Mouse (Mus musculus): Measurements from ENCODE around the gene Bcorl1.
"Not testable (repeated sequence)": the region's sequence is repeated elsewhere in the genome, so short reads cannot be mapped to it uniquely, and the experiment has no call there.

The Bcorl1 gene

DNA sequence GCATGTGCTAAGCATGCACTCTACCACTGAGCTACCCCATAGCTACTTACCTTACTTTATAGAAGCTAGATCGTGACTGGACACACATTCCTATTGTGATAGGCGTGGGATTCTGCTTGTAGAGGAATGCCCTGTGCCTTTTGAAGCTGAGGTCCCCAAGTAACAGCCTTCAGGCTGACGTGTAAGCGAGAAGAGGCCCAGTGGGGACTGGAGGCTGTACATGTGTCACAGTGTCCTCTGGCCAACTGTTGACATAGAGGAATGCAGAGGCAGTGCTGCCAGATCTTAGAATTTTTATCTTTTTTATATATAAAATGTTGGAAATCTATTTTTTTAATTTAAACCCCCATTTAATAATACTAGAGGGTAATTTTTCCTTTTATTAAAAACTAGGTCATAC, 58.8 kb downstream of the Bcorl1 start:
- no peak for DNase-seq

DNA sequence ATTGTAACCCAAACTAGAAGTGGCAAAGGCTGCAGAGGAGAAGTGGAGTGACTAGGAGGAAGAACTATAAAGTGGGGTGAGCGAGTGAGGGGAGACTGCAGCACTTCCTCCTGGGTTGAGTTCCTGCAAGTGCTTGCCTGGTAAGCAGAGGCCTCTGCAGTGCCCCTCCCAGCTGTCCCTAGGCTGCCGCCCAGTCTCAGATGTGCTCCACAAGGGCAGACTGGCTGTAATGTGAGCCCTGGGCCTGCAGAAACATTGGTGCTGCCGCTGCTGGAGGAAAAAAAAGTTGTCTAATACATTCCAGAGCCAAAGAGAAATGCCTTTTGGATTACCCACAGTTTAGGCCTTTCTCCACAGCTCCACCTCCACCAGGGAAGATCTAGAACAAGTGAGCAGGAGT, 64.0 kb downstream of the Bcorl1 start:
- DNase-seq: no peak

DNA sequence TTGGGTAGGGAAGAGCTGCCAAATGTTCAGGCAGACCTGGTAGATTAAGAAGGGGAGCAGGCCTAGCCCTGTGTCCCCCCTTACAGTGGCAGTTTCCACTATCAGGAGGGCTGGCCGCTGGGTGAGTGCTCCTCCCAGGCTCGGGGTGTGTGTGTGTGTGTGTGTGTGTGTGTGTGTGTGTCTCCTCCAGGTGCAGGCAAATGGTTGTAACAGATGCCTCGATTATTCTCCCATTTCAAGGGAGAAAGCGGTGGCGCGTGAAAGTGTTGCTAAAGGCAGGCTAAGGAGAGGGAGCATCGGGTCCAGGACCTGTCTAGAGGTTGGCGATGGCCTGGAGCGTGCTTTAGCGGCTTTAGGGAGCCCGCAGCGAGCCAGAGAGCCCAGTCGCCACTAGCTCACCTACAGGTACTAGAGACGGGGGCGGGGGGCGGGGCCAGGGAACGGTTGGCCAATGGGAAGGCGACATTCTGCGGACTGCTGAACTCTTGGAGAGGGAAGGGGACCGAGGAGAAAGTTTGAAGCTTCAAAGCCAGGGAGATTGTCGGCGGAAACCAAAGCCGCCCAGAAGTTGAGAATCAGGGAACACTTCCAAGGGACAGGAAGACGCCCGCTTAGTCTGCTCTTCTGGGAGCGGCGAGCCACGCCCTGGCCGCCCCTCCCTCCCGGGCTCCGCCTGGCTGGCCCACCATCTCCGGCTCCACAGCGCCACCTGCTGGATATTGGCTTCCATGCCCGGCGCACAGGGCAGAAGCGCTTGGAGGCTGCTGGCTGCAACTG, 68.6 kb downstream of the Bcorl1 start:
- DNase-seq: peak; percentile 81 to 94

DNA sequence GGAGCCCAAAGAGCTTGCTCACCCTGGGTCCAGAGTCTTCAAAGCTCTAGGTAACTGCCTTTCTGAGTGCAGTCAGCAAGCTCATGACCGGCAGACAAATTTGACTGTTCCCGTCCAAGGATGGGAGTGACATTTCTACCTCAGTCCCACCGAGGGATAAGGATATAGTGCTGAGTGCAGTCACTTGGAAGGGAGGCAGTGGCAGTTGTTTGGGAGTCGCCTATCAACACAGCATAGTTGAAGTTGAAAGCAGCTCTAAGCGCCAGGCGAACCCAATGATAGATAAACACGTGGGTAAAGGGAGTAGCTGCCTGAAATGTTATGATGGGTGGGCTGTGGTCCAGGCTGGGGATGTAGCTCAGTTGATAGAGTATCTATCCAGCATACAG, 69.2 kb downstream of the Bcorl1 start:
- no peak for DNase-seq

DNA sequence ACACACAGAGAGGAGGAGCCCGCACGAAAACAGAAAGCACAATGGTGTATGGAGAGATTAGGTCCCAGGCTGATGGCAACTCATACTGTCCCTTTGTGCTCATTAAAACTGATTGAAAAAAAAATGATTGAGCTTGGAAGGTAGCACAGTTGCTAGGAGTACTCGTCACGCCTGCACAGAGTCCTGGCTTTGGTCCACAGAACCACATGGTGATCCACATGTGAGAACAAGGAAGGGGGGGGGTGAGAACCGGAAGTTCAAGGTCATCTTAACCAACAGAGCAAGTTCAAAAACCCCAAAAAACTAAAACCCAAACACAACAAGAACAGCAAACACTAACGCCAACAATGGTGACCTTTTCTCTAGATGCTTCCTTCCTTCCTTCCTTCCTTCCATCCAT, 71.5 kb downstream of the Bcorl1 start:
- peak in 1 of 2 experiments; percentile 32 for DNase-seq

DNA sequence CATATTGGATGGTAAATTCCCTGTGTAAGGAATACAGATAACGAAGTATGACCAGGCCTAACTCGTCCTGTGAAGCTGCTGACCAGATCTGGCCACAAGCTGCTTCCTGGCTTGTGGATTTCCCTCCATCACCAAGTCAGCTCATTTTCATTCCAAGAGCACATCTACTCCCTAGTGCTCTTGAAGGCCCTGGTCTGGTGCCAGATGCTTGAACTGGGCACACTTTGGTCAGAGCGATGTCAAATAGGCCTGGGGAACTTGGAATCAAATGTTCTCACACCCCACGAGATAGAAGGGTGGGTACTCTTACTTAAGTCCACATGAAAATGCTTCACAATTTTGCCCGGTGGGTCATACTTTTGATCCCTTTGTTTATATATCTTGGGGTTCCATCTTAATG, 73.1 kb downstream of the Bcorl1 start:
- DNase-seq: no peak

DNA sequence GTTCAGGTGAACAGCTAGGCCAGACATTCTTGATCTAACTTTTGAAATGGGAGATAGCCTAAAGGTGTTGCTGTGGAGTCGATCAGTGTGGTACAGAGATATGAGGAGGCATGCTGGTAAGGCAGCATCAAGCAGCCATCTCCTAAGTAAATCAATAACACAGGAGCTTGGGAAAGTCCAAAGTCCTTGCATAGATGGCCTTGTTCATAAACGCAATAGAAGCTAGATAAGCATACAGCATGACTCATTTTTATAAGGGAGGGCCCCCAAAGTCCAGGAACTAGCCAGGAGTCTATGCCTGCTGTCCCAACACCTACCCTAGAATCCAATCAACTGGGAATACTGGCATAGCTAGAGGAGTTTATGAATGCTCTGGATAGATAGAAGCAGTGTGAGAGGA, 77.3 kb downstream of the Bcorl1 start:
- no peak for DNase-seq

DNA sequence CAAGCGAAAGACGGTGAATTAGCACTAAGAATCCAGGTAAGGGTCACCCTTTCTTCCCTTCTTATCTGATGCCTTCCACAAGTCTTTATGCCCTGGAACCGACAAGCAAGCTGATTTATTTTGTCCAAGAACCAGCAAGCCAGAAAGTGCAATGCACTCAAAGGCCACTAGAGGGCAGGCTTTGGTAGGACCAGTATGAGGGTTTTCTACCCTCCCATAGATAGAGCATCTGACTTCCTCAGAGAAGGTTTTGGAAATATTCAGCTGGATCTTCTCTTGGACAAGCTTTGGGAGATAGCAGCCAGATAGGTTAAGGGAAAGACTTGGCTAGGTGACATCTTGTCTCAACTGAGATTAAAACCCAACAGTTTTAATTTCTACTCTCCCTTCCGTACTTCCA, 81.8 kb downstream of the Bcorl1 start:
- DNase-seq: peak; percentile 66 to 83

DNA sequence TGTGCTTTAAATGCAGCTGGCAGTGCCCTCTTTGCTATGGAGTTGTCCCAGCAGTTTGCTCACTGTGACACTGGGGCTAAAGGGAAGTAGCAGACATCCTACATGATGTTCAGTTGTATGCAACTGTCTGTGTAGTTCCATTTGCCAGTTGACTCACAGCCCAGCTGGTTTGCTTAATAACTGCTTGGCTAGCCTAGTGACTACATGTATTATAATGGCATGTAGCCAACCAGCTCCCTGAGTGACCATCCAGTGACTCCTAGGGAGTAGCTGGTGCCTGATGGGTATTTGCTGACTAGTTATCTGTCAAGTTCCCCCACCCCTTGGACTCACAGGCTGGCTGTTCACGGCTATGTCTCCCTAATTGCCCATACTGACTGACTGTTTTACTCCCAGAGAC, 82.5 kb downstream of the Bcorl1 start:
- DNase-seq: no peak

DNA sequence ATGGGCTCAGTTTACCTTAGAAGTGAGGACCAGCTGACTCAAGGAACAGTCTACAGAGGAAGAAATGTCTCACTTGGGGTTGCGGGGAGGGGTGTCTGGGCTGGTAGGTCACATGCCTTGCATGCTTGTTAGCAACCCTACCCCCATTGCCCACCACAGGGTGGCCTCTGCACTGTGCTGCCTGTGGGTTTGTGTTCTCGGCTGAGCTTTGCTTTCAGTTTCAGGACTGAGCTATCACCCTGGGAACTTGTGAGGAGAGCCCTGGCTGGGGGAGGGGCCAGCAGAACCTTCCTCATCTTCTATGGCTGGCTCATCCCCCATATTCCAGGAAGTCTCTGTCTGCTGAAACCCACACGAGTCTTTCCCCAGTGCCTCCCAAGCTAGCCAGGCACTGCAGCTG, 83.4 kb downstream of the Bcorl1 start:
- peak; percentile 53 to 60 for DNase-seq

DNA sequence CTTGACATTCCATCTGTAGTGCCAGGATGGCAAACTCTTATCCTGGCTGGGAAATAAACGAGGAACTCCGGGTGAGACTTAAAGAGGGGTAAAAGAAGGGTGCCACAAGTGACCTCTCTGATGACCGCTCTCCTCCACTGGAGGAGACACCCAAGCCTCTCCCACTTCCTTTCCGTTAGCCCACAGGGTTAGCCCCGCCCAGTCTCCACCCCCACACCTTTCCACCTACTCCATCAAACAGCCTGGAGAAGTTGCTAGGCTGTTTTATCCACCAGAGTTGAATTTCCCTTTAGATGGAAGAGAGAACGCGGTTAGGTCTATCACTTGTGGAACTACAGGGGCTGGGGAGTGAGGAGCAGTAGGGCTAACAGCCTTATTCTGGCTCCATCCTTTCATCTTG, 84.1 kb downstream of the Bcorl1 start:
- DNase-seq: peak; percentile 29 to 54

DNA sequence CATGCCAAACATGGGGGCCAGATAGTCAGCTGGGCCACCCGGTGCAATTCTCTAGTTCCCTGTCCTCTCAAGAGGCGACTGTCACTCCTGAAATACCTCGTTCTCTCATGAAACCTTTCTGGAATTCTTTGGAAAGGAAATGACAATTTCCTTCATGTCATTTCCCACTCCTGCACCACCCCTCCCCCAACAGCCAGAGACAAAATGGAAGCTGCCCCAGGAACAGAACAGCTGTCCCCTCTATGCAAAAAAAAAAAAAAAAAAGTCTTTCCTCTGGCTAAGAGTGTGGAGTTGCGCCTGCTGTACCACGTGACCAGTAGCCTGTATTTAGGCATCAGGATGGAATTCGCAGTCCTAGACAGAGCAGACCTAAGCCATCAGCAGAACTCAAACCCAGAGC, 87.1 kb downstream of the Bcorl1 start:
- DNase-seq: peak; percentile 57 to 63

DNA sequence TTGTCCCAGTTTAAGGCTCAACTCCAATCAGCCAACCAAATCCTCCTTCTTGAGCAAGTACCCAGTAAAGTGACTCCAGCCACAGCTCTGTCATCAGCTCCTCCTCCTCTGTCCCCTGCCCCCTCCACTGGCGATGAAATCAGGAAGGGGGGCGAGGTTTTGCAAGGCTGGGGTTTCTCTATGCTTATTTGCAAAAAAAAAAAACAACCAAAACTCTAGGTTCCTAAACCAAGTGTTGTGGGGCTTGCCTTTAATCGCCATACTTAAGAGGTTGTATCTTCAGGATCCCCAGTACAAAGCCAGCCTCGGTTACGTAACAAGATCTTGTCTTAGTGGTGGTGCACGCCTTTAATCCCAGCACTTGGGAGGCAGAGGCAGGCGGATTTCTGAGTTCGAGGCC, 87.5 kb downstream of the Bcorl1 start:
- no peak for DNase-seq

DNA sequence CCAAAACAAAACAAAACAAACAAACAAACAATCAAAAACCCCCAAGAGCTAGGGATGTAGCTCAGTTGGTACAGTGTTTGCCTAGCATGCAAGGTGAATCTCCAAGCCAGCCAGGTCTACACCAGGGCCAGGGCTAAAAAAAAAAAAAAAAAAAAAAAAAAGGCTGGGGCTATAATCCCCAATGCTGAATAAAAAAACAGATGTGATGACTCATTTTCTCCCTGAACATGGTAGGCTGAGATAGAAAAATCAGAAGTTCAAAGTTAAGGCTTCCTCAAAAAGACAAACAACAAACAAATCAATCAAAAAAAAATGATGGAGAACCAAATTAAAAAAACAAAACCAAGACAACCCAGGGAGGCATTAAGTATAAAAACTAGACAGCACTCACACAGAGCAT, 87.9 kb downstream of the Bcorl1 start:
- DNase-seq: no peak

DNA sequence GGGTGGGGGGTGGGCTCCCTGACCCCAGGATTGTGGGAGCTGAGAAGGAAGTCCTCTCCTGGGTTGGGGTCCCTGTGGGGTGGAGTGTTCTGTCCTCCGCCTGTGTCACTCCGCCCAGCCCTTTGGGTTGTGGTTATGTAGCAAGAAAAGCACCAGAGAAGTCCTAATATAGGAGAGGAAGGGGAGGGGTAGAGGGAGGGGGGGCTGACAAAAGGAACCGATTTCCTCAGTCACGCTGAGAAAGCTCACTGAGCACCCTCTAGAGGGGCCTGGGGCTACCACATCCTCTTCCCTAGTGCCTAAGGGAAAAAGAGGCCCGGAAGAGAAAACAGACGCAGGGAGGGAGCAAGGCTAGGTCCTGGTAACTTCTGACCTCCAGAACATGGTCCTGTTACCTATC, 88.4 kb downstream of the Bcorl1 start:
- peak in 1 of 2 experiments; percentile 50 for DNase-seq

DNA sequence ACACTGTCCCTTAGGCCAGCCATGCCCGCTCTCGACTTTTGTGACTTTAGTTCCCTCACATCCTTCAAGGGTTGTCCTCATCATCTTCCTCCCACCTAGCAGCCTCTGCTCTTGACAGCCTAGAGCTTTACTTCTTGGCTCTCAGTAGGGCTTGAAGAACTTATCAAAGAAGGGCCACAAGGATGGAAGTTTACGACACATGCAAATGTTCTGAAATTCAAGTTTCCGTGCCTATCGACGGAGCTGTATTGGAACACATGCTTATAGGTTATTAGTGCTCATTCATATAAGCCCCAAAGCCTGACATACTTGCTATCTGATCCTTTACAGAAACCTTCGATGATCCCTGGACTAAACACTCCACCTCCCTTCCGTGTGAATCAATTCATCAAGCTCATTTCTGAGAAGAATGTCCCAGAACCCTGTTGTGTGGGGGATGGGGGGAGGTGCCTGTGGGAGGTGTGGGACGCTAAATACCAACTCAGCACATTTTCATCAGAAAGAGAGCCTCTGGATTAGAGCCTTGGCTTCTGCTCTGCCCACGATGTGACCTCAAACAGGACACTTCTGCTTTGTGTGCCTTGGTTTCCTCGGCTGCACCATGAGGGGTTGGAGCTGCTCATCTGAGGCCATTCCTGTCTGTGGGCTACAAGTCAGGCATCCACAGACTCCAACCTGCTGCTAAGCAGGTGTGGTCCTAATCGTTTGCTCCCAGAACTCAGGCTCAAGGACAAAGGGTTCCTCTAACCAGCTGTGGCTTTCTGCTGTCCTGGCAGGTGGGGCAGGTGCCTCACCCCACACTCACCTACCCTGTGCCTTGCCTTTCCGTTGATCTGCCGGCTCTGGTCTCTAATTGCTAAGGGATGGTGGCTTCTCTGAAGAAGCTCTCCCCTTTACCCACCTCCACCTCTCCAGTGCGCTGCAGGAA, 91.7 kb downstream of the Bcorl1 start:
- DNase-seq: no peak

DNA sequence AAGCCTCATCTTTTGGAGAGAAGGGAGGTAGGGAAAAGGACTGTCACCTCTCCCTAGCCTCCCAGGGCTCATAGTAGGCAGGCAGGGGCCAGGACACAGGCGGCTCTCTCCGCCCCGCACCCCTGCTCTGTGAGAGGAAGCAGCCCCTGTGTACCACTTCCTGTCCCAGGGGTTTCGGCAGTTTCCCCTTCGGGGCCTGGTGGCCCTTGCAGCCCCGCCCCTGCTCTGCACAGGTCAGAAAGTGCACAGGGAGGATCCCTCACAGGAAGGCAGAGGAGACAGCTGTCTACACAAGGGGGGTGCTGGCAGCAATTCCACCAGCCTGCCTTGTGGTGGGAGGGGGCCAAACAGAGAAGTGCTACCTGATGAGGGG, 92.4 kb downstream of the Bcorl1 start:
- DNase-seq: peak; percentile 38 to 52

DNA sequence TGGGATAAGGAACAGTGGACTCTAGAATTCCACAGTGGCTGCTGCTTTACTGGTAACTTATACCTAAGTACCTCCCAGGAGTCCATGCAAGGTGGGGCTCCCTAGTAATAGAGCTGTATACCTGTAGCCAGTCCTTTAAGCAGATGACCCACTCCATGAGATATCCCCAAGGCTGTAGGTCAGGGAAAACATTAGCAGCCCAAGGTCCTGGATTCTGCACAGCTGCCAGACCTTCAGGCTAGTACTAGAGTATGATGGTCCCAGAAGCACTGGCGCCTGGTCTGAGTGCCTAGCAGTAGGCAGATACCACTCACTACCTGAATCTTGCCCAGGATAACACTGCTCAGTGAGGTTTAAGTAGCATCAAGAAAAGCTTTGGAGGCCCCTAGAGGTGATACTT, 93.1 kb downstream of the Bcorl1 start:
- no peak for DNase-seq

DNA sequence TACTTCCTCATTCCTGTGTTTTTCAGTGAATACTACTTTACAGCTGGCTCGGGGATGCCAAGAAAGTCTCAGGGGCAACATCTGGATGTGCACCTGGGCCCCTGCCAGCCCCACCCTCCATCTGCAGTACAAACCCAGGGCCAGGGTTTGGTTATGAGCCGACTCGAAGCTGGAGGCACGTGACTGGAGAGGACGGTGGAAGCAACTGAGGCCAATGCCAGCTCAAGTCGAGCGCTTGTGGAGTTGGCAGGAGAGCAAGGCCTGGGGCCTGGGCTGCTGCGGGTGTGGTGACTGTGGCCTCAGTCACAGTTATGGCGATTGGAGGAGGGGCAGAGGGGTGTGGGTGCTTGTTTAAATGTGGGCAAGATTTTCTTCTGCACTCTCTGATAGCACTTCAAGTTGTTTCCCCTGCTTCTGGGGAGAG, 94.3 kb downstream of the Bcorl1 start:
- DNase-seq: peak in 1 of 2 experiments; percentile 7

DNA sequence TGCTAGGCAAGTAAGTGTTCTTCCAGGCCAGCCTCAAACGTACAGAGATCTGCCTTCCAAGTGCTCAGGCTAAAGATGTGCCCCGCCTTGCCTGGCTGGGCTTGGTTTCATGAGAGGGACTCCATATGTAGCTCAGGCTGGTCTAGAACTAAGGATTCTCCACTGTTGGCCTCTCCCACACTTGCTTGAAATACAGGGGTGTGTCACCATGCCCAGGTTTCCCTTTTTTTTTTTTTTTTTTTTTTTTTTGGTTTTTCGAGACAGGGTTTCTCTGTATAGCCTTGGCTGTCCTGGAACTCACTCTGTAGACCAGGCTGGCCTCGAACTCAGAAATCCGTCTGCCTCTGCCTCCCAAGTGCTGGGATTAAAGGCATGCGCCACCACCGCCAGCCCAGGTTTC, 94.9 kb downstream of the Bcorl1 start:
- not testable (repeated sequence) for DNase-seq

DNA sequence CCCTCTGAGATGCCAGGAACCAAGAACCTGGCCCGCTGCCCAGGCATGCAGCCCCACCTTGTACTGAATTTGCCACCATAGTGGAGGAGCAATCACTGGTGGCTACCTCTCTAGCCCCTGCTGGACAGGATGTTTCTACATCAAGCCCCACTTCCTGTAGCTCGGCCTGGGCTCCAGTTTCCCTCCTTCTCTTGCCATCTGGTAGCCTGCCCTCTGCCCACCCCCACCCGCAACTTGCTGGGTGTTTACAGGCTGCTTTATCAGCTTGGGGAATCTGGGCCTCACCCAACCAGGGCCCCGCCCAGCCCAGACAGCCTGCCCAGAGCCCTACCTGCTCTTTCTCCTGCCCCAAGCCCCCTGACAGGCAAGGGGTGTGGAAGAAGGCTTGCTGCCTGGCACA, 97.9 kb downstream of the Bcorl1 start:
- DNase-seq: peak in 1 of 2 experiments; percentile 26

DNA sequence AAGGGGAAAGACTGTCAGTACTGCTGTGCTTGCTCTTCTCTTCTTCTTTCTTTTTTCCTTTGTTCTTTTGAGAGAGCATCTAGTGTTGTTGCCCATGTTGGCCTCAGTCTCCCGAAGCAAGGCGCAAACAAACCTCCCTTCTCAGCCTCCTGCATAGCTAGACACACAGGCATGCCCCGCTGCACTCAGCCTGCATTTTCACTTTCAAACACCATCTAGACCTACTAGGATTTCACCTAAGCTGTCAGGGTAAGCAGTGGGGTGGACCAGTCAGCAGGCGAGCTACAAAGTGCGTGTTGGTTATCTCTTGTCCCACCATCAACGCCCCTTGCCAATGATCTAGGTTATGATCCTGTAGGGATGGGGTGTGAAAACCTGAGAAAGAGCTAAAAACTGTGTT, 100.4 kb downstream of the Bcorl1 start:
- DNase-seq: no peak

DNA sequence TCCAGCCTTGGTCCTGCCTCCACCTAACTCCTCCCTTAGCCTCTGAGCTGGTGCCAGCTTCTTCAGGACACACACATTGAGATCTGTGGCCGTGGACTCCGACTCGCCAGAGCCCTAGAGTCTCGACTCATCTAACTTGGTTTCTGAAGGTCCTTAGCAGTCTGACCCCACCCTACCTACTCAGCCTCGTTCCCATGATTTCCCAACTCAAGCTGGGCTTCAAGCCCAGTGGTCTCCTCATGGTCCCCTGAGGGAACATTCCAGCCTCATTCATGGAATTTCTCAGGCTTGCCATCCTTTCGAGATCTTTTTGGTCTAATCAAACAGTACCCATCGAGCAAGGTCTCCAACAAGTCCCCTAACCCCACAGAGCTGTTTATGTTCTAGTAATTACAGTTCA, 100.8 kb downstream of the Bcorl1 start:
- no peak for DNase-seq

DNA sequence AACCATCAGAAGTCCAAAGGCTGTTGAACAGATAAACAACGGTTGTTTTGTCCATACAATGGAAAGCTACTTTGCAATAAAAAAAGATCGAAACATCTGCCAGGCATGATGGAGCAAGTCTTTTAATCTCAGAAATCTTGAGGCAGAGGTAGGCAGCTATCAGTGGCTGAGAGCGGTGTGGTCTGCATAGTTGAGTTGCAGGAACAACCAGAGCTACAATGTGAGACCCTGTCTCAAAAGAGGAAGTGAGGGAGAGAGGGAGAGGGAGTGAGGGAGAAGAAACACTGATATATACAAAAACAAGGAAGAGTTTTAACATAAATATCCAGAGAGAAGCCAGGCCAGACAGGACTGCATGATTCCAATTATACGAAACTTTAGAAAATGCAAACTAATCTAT, 103.5 kb downstream of the Bcorl1 start:
- DNase-seq: no peak

Measured in kidney, postnatal 36 days (tissue).